Mouse (Mus musculus) adrenal gland, adult (tissue): ENCODE results near the gene Enthd1.

ENCODE experiments used
- DNase-seq, 2 experiments: peaks; one replicate each; pipeline ENCODE4 v3.0.0; 2022 to 2023; ENCODE audit warnings: low spot score in 1 of 2; ENCODE audit not compliant: inconsistent age in 2 of 2

Gene Enthd1

DNA sequence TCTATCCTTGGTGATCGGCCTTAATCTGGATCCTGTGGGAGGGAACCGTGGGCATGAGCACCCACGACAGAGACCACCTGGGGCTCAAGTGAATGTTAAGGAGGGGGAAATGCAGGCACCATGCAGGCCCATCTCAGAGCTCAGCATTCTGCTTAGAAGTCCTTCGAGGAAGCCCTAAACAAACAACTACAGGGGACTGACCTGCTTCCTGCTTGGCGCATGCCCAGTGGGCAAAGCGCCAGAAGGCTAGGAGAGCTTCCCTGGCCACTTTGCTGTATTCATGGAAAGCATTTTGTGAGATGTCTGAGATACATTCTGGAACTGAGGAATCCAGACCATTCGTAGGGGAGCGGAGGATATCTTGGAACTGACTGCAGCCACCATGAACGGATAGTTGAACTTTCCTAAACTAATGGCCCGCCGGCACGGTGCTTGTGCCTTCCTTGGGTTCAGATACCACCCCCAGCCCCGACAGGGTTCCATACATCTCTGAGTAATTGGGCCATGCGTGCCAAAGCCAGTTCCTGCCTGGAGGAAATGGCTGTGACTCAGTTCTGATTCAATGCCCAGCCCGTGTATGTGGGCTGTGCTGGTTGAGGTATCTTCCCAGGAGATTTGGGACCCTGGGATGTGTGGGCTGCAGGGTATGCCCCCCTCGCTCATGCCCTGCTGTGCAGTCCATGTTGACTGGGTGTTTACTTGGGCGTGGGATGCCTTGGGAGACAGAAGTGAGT lies 150.8 kb downstream of the Enthd1 start:
- DNase-seq = peak; percentile 15 to 55

DNA sequence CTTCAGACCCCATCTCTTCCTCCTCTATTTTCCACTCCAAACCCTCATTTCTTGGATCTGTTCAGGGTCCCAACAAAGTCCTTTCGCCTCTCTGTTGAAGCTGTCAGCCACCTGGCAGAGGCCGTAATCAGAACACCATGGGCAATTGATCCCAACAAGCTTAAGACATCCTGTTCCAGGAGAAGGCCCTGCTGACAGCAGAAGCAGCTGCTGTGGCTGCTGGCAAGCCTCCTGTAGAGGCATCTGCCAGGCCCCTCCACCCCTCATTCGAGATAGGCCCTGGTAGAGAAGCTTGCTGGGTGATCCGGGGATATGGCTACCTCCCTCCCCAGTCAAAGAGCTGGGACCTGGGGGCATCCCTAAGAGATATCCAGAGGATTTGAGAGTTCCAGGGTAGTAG lies 151.9 kb downstream of the Enthd1 start:
- DNase-seq = no peak

DNA sequence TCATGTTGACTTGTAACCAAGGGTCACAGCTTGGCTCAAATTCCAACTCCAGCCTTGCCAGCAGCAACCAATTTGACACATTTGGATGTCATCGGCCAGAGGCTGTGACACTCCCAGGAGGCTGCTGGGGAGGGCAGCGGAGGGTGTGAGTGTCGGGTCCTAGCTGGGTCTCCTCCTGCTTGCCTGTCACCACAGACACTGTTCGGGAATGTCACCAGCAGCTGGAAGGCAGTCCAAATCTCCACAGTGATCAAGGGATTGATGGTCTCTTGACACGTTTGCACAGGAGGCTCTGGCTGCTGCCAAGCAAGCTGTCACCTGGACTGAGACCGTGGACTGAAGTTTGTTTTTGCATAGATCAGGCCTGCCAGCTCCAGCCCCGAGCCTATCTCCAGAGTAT lies 154.3 kb downstream of the Enthd1 start:
- DNase-seq = no peak

DNA sequence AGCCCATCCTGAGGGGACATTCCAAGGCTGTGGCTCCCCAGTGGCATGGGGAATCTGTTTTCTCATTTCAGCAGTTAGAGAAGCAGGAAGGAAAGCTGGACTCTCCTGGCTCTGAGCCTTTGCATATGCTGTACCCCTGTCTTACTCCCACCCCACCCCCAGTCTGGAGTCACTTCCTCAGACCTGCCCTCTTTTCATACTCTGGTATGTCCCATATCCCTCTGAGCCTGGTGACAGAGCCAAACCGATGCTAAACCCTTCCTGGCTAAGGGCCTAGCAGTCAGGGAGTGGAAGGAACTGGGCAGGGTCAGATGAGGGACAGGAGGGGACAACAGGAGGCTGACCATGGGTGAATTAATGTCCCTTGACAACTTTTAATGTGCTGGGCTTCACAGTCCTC lies 157.1 kb downstream of the Enthd1 start:
- DNase-seq = peak; percentile 16 to 44
